Mouse (Mus musculus) brain, embryonic 14.5 days (tissue): Measurements from ENCODE around the gene Trib3.

Source experiments
- CTCF ChIP-seq: fragments of 200-500 bp; IDR thresholded peaks from 2 replicates; pipeline ENCODE4 v1.5.1; 2012; ENCODE audit warnings: inconsistent platforms, mild to moderate bottlenecking, moderate library complexity, borderline replicate concordance; ENCODE audit not compliant: insufficient read depth, insufficient read length; ENCODE audit errors: extremely low read depth
- POLR2A ChIP-seq: fragments of 200-500 bp; IDR thresholded peaks from 2 replicates; pipeline ENCODE4 v1.6.1; 2012; ENCODE audit warnings: mild to moderate bottlenecking, inconsistent platforms, borderline replicate concordance; ENCODE audit not compliant: poor library complexity, insufficient read depth, insufficient read length, severe bottlenecking; ENCODE audit errors: extremely low read depth

DNA sequence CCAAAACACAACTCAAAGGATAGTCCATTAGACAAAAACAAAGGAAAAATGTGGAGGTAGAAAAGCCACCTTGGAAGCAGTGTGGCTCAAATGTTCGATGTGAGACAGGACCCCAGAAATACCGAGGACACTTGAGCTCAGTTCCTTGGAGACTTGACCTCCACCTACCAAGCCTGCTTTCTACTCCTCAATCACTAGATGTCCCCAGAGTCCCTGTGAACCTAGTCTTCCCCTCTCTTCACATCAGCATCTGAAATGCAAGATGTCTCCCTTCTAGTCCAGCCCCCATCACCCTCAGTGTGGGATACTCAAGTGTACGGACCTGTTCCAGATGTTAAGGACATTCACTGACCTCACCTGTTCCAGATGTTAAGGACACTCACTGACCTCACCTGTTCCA, 49.0 kb upstream of the Trib3 start:
- no peak for TF ChIP-seq POLR2A
- TF ChIP-seq CTCF, result peak; percentile 76; the same call in 1 of the 2 replicates
